Mouse (Mus musculus) frontal cortex, adult (tissue): ENCODE data around the gene Snx33.
"Not testable (repeated sequence)": the region's sequence is repeated elsewhere in the genome, so short reads cannot be mapped to it uniquely, and the experiment has no call there.

Experiments
- ATAC-seq: cut with Nextera tagmentation; 2 replicates; pipeline ENCODE4 v1.9.2; 2017; ENCODE audit warnings: mild to moderate bottlenecking, moderate library complexity, mixed read lengths; ENCODE audit not compliant: low TSS enrichment

The Snx33 gene

GRCm38 (mm10) chr9:56925291-56926024 is 2.7 kb downstream of the Snx33 start:
- ATAC-seq, result no peak

GRCm38 (mm10) chr9:56924651-56925027 is 3.5 kb downstream of the Snx33 start:
- no peak for ATAC-seq

- no peak for ATAC-seq
These were observed 4.1 kb downstream of the Snx33 start for GRCm38 (mm10) chr9:56923841-56924650.

GRCm38 (mm10) chr9:56922746-56923145 is 5.4 kb downstream of the Snx33 start:
- no peak for ATAC-seq

GRCm38 (mm10) chr9:56918466-56918865 is 9.7 kb downstream of the Snx33 start:
- no peak for ATAC-seq

GRCm38 (mm10) chr9:56917131-56917530 is 11.0 kb downstream of the Snx33 start:
- no peak for ATAC-seq

- ATAC-seq, result no peak
These were observed 12.3 kb downstream of the Snx33 start for GRCm38 (mm10) chr9:56915695-56916410.

- ATAC-seq, result no peak
These were observed 13.1 kb downstream of the Snx33 start for GRCm38 (mm10) chr9:56915116-56915515.

GRCm38 (mm10) chr9:56913991-56914390 is 14.2 kb downstream of the Snx33 start:
- ATAC-seq, result no peak

- no peak for ATAC-seq
These were observed 17.2 kb downstream of the Snx33 start for GRCm38 (mm10) chr9:56911017-56911416.

- not testable (repeated sequence) for ATAC-seq
These were observed 18.2 kb downstream of the Snx33 start for GRCm38 (mm10) chr9:56909991-56910390.

- no peak for ATAC-seq
These were observed 20.6 kb downstream of the Snx33 start for GRCm38 (mm10) chr9:56907549-56907948.

GRCm38 (mm10) chr9:56903662-56904061 is 24.5 kb downstream of the Snx33 start:
- no peak for ATAC-seq

GRCm38 (mm10) chr9:56901187-56901586 is 27.0 kb downstream of the Snx33 start:
- ATAC-seq, result peak; percentile 44

- no peak for ATAC-seq
These were observed 27.6 kb downstream of the Snx33 start for GRCm38 (mm10) chr9:56900571-56900970.

GRCm38 (mm10) chr9:56900060-56900459 is 28.1 kb downstream of the Snx33 start:
- no peak for ATAC-seq

GRCm38 (mm10) chr9:56899409-56899808 is 28.8 kb downstream of the Snx33 start:
- no peak for ATAC-seq

GRCm38 (mm10) chr9:56896779-56897178 is 31.4 kb downstream of the Snx33 start:
- ATAC-seq, result no peak

- ATAC-seq, result no peak
These were observed 34.2 kb downstream of the Snx33 start for GRCm38 (mm10) chr9:56894006-56894405.

- no peak for ATAC-seq
These were observed 34.9 kb downstream of the Snx33 start for GRCm38 (mm10) chr9:56893313-56893712.

- ATAC-seq, result no peak
These were observed 36.1 kb downstream of the Snx33 start for GRCm38 (mm10) chr9:56892111-56892510.

- peak; percentile 75 for ATAC-seq
These were observed 36.6 kb downstream of the Snx33 start for GRCm38 (mm10) chr9:56891517-56892011.
